Mouse (Mus musculus) spleen, embryonic (tissue): ENCODE measurements around the gene Vti1a.

Experiments
- CTCF ChIA-PET: fragments of 350-600 bp; sonication (Branson Sonifier 250); formaldehyde crosslinking; loops from one replicate; lab custom pipeline; 2022; lab: Charles Lee

The Vti1a gene

DNA sequence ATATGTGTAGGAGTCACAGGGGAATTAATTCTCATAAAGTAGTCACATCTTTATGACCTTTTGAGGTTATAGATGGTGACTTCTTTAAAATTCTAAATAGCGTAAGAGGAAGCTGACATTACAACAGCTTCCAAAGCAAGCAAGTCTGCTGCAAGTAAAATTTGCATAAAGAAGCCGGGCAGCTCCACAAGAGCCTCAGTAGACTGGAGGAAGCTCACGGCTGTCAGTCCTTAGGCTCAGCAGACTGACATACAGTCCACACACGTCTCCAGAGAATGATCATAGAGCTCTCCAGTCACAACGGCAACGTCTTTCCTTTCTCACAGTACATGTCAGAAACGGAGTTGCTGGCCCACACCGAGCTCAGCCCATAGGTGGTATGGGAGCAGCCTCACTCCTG, 4.2 kb upstream of the Vti1a start:
- CTCF ChIA-PET: interaction anchor here (0.6 to 1.0 kb wide), 2 partner anchors 17 to 574 kb away, joined by 4 to 10 read pairs; no protein-coding TSS in a partner anchor

DNA sequence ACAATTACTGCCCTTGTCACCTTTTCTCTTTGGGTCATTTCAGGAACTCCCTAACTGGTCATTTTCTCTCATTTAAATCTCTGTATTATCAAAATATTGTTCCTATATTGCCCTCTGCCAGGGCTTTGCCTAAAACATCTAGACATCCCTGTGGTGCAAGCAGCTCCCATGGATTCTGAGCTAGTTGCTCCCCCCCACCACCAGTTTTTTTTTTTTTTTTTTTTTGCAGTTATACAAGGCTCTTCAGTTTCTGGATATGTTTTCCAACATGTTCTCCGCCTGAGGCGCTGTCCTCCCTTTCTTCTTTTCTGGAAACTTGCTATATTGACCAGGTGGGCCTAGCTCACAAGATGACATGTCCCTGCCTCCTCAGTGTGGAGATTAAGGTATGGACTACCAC, 2.4 kb upstream of the Vti1a start:
- CTCF ChIA-PET: no interaction called here

DNA sequence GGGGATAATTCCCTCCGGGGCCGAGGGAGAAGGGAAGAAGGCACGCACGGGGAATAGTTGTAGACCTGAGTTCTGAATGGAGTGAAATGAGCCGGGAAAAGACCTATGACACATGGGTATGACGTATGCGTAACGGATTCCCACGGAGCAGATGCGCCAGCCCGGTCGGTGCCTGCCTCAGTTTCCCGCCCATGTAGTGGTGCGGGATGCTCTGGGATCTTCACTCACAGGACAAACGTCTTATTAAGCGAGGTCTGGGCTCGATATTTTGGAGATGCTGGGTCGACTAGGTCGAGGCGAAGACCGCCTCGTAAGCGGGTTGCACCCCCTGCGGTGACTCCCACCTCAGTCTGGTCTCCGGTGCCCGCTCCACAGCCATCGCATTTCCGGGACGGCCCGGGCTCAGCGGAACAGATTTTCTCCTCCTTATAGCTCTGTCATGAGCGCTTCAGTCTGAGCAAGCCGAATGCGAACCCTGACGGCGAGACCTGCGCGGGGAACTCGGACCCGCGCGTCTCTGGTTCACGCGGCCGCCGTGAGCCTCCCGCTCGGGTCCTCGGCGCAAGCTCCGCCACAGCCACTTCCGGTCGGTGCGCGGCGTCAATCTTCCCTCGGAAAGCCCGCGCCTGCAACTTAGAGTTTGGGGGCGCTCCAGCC, 515 bp upstream of the Vti1a start, which contains the start of gene Zdhhc6:
Zdhhc6 (minus strand) TSS at position 581 of the 657 bp plus-strand sequence.
- CTCF ChIA-PET: no interaction called here

DNA sequence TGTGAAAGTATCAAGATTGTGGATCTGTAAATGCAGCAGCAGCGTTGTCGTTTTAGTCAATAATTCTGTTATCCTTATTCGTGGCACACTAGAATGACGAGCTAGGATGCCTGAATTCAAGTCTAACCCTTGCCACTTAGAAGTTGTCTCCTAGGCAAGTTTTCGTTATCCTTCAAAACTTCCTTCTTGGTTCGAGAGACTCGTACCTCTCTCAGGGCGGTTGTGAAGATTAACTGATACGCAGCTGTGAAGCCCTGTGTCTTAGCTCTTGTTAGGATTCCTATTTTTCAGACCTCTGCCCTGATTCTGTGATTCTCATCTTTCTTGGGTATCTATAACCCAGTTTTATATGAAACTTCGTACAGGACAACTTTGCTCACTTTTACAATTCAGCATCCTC, 806 bp downstream of the Vti1a start:
- CTCF ChIA-PET: interaction anchor here (1.0 kb wide), 1 partner anchor 20 kb away, joined by 3 read pairs; no protein-coding TSS in a partner anchor

DNA sequence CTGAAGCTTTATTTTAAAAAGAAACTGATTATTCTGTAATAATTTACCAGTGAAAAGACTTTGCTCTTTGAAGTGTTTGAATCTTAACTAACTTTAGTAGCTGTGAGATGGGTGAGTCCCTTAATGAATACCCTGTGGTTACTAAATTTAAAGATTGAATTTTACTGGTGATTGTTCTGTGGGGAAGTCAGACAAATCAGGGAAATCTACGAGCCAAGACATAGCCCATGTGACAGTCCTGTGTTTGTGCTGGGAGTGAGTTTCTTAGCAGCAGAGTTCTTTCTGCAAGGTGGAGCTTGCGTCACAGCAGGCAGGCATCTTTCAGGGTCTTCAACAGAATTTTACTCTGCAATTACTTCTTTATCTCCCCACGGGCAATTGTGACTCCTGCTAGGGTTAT, 2.9 kb downstream of the Vti1a start:
- CTCF ChIA-PET: no interaction called here

DNA sequence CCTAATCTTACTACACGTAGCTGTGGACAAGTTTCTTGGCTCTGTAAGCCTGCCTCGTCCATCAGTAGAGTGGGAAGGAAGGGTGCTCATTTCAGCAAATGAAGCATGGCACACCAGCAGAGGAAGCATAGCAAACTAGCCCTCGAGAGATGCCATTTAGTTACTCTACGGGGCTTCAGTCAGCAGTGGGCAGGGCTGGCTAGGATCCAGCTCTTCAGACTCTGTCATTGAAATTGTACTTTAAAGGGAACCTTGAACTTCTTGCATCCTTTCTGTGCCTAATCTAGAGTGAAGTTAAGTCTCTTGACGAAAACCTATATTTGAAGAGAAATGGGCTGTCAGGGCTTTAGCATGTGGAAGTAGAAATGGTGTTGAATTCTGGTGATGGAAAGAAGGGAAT, 3.4 kb downstream of the Vti1a start:
- CTCF ChIA-PET: no interaction called here

DNA sequence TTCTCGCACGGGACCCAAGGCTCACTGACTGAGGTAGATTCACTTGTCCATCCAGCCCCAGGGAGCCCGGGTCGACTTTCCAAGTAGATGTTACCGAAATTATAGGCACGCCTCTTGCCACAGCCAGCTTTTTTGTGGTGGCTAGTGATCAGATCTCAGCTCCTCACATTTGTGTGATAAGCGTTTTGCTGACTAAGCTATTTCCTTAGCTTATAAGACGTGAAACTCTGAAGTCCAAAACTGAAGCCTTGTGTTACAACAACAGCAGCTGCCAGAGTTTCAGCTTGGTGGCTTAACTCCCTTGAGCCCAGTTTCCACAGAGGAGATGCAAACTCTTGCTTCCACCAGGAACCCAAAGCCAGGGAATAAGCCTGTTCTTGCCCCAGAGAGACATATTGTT, 6.5 kb downstream of the Vti1a start:
- CTCF ChIA-PET: no interaction called here

DNA sequence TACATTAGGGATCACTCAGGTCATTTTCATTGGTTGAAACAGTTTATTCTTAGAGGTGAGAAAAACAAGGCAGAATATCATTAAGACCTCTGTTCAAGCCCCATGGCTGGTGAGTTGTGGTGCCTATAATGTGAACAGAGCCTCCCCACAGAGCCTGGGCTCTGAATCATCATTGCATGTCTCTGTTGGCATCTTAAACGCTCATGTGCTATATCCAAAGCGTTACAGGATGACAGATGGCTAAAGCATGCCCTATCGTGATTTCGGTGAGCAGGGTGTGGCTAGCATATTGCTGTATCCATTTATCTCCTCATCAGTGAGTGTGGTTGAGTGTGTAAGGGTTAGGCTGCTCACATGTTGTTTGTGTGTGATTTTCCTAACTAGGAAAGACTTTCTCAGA, 11.4 kb downstream of the Vti1a start:
- CTCF ChIA-PET: no interaction called here

DNA sequence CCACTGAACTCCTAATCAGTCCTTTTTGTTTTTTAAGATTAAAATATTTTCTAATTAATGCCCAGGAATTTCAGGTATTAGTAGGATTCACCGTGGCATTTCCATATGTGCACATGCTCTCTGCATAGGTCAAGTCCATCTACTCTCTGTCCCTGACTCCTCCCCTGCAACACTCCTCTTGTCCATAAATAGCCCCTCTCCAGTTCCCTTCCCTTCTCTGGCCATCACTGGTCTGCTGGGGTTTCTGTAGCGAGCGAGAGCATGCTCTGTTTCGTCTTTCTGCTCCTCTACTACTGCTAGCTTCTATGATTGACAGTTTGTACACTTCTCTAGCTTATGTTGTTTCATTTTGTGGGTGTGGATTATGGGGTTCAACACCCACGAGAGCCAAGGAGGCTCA, 15.7 kb downstream of the Vti1a start:
- CTCF ChIA-PET: interaction anchor here (0.7 kb wide), 1 partner anchor 7 kb away, joined by 7 read pairs; no protein-coding TSS in a partner anchor

DNA sequence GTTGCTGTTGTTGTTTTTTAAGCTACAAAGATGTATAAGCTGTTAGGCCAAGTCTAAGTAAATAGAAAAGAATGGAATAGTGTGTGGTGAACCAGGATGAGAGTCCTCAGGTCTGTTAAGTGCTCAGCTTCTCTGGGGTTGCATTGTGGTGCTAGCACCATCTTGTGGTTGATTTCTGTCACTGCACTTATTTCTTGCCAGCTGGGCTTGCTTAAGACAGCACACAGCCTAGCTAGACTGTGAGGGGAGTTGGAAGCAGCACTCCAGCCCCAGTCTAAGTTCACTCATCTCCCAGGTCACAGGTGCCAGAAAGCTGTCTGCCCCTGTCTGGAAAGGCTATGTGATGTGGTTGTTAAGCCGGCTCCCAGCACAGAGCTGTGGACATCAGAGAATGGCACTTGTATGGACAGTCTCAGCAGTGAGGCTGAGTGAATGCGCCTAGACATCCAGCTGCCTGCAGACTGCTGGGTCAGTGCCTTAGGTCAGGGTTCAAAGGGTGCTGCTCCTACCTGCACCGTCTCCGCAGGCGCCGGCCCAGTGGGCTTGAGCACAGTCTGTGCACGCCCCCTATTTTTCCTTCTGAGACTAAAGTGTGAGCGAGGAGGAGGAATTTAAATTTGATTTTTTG, 16.7 kb downstream of the Vti1a start:
- CTCF ChIA-PET: interaction anchor here (0.6 to 0.7 kb wide), 2 partner anchors 43 to 78 kb away, joined by 6 to 8 read pairs; no protein-coding TSS in a partner anchor

DNA sequence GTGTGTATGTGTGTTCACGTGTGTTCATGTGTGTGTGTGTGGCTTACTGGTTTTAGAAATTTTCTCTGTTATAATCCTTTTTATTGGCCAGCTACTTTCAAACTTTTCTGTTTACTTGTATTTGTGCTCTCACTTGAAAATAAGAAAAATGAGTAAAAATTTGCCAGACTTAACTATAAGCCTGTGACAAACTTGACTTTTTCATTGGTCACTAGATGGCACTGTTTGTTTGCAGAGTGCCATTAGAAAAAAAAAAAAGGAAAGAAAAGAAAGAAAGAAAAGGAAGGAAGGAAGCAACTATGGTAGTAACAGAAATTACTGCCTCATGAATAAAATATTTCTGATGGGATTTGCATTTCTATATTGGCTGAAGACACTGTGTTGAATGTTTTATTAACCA, 19.8 kb downstream of the Vti1a start:
- CTCF ChIA-PET: interaction anchor here (0.6 kb wide), 1 partner anchor 162 kb away, joined by 6 read pairs; no protein-coding TSS in a partner anchor

DNA sequence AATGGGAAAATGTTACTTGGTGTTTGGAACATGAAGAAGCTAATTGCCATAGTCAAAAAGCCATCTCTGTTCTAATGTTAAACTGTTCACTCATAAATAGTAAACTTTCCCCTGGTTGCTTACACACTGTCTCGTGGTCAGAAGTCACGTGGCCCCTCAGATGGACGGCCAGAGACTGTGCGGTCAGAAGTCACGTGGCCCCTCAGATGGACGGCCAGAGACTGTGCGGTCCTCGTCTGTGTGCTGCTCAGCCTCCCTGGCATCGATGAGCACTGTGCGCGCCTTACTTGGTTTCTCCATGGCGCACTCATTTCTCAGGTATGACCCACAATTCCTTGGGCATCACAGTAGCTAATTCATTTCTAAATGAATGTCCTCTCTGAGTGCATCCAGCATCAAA, 20.3 kb downstream of the Vti1a start:
- CTCF ChIA-PET: interaction anchor here (0.6 kb wide), 1 partner anchor 163 kb away, joined by 6 read pairs; no protein-coding TSS in a partner anchor

DNA sequence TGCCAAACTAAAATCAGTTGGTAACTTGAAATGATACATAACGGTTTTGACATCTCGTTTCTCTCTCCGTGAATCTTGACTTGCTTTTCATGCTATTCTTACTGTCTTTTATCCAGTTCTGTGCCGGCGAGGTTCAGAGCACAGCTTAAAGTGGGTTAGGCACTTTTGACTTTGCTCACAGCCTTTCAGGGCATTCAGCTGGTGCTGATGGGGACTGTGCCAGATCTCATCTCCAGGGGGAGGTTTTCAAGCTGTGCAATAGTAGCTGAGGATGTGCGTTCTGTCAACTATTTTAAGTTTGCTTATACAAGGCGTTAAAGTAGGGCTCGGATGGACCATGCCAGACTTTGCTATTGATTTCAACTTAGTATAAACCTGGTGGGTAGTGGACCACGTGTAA, 21.0 kb downstream of the Vti1a start:
- CTCF ChIA-PET: interaction anchor here (0.7 kb wide), 1 partner anchor 121 kb away, joined by 10 read pairs; no protein-coding TSS in a partner anchor

DNA sequence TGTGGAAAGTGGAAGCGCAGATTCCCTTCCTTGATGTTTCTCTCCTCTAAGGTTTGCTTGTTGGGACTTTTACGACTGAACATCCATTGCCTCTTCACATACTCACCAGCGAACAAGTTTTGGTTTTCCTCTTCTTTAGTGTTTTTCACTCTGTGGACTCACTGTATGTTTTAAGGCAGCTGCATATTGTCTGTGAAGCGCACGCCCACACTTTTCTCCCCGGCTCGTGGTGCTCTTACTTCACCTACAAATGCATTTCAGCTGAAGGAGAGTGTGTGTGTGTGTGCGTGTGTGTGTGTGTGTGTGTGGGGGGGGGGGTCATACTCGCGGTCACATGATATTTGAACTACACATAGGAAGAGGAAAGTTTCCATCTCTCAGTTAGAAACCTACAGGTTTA, 21.6 kb downstream of the Vti1a start:
- CTCF ChIA-PET: interaction anchor here (0.7 kb wide), 1 partner anchor 120 kb away, joined by 10 read pairs; no protein-coding TSS in a partner anchor

DNA sequence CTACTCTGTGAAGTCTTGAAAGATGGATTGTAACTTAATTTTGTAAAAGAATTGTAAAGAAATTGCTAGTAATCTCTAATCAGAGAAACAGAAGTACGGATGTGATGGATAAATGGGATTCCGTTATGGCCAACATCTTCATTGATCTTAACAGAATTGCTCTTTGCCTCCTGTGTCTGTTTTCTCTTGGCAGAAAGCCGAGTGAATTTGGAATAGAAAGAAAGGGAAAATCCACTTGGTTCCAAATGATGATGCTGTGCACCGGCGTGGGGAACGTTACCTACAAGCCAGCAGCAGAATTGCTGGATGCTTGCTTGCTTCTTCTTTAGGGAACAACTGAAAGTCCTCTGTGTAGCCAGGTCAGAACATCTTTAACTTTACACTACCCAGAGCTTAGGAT, 24.4 kb downstream of the Vti1a start:
- CTCF ChIA-PET: no interaction called here

DNA sequence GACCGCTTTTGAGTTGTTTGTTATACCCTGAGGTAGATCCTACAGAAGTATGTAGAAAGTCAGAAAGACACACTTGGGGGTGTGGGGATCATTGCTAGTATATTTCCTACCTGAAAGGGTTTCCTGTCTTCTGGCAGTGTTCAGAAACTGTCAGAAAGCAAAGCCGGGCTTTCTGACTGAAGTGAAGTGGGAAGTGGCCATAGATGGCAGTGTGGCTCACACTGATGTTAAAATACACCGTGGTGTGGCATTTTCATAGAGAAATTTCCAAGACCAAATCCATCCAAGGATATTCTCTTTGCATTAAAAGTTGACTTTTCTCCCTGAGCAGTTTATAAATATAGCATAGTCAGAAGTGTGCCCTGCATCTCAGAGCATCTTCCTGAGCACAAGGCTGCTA, 25.3 kb downstream of the Vti1a start:
- CTCF ChIA-PET: no interaction called here

DNA sequence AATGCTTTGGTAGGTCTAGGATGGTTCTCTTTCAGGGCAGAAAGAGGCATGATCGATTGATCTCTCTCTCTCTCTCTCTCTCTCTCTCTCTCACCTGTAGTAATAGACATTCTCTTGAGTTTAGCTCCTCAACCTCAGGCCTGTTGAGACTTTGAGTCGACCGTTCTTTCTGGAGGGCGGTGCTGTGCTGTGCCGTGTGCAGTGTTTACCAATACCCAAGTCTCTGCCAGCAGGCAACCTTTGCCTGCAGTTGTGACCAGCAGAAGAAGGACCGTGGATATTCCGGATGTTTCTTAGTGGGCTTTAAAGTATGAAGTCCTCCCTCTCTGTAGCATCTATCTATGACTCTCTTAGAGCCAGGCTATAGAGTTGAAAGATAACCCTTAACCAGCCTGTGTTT, 26.3 kb downstream of the Vti1a start:
- CTCF ChIA-PET: no interaction called here

DNA sequence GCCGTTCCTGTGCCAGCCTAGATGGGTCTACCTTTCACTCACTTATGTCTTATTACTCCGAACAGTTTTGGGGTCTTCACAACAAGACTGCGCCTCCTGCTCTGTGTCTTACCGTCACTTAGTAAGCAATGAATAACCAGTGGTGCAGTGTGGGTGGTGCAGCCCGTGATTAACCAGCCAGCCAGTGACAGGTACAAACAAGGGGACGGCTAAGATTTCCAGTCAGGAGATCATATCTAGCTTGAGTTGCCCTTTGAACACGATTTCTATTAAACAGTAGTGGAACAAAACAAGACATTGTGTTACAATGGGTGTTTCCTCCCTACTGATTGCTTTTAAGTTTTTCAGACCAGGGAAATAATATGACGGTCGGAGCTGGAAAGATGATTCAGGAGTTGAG, 27.2 kb downstream of the Vti1a start:
- CTCF ChIA-PET: no interaction called here

DNA sequence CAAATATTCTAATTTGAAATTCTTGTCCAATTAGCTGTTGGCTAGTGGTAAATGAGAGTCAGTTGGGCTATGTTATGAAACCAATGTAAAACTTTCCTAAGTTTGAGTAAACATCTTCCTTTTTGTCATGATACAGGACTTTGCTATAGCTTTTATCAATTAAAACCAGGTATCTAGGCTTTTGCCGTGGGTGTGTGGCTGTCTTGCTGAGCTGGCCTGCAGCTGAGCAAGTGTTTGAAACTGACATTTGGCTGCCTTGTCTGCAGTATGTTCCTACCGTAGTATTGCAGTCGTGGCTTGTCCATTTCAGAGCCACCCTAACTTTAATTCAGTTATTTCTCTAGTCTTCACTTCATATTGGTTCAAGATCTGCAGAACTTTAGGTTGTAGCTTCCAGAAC, 32.1 kb downstream of the Vti1a start:
- CTCF ChIA-PET: no interaction called here

DNA sequence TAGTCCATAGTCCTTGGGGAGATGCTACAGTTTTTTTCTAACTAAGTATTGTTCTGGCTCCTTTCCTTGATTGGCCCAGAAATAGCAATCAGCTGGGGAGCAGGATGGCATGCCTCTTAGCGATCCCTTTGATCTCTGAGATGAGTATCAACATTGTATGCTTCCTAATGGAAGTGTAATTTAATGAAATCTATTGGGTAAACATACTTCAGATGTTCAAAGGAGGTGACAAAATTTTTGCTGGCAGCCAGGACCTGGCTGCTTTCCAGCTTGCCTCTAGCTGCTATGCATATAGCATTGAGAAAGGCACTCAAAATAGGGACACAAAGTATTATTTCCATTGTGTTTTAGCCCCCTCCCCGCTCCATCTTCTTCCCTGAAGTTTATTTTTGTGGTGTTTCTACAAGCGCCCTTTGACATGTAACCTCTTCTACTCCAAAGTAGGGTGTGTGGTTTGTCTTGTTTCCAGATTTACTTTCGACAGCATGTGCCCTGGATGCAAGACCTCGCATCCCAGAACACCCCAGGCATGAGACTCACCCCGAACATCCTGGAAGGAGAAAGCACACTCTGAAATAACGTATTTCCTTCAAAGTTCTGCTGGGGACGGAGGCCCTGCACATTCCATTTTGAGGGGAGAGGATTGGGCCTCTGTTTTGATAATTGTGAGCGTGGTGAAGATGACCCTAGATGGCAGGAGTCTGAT, 34.7 kb downstream of the Vti1a start:
- CTCF ChIA-PET: no interaction called here

DNA sequence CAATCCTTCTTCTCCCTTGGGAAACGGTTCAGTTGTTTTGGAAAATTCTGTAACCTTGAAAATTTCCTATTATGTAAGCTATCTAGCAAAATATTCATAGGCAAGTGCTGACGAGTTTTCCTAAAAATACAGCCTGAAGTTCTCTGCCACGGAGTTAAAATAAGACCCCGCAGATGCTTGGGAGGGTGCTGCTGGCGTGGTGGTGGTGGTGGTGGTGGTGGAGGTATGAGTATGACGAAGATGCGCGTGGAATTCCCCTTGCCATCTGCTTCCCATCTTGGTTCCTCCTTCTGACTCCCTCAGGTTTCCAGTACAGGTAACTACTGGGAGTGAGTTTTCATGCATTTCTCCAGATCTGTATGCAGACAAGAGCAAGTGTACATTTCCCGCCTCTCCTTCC, 46.5 kb downstream of the Vti1a start:
- CTCF ChIA-PET: no interaction called here

DNA sequence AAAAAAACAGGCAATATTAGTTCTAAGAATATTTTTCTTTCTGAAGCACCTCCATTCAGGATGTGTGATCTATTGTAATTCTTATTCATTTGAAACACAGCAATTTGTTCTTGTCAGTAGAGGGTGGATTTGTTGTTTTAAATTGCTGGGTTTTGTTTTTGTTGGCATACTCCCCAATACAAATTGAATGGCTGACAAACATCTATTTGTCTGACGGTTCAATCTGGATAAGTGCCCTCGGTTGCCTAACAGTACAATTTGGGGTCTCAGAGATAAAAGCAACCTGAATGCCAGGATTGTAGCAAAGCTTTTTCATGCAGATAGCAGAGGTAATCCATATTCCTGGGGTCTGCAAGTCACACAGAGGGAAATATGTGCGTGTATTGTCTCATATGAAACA, 53.6 kb downstream of the Vti1a start:
- CTCF ChIA-PET: no interaction called here
